Mouse (Mus musculus): ENCODE data around the gene Fgfr2.

Fgfr2 gene

GRCm38 (mm10) chr7:130309180-130309579 is 2814.0 kb downstream of the Fgfr2 start:
- TF ChIP-seq GATA4 (IDR thresholded peaks at IDR 0.05; ENCODE audit: insufficient replicate concordance, low read length) = no peak

GRCm38 (mm10) chr7:130307036-130307435 is 2816.1 kb downstream of the Fgfr2 start:
- TF ChIP-seq GATA4 (IDR thresholded peaks at IDR 0.05; ENCODE audit: insufficient replicate concordance, low read length) = no peak

GRCm38 (mm10) chr7:130304642-130305041 is 2818.5 kb downstream of the Fgfr2 start:
- TF ChIP-seq GATA4 (IDR thresholded peaks at IDR 0.05; ENCODE audit: insufficient replicate concordance, low read length) = no peak

GRCm38 (mm10) chr7:130303464-130303863 is 2819.7 kb downstream of the Fgfr2 start:
- no peak for TF ChIP-seq GATA4 (IDR thresholded peaks at IDR 0.05; ENCODE audit: insufficient replicate concordance, low read length)

GRCm38 (mm10) chr7:130300606-130301005 is 2822.5 kb downstream of the Fgfr2 start:
- no peak for TF ChIP-seq GATA4 (IDR thresholded peaks at IDR 0.05; ENCODE audit: insufficient replicate concordance, low read length)

- no peak for TF ChIP-seq GATA4 (IDR thresholded peaks at IDR 0.05; ENCODE audit: insufficient replicate concordance, low read length)
Observed at GRCm38 (mm10) chr7:130298926-130299594, 2824.1 kb downstream of the Fgfr2 start.

GRCm38 (mm10) chr7:130291179-130291578 is 2832.0 kb downstream of the Fgfr2 start:
- TF ChIP-seq GATA4 (IDR thresholded peaks at IDR 0.05; ENCODE audit: insufficient replicate concordance, low read length) = no peak

GRCm38 (mm10) chr7:130289428-130289790 is 2833.7 kb downstream of the Fgfr2 start:
- no peak for TF ChIP-seq GATA4 (IDR thresholded peaks at IDR 0.05; ENCODE audit: insufficient replicate concordance, low read length)

- TF ChIP-seq GATA4 (IDR thresholded peaks at IDR 0.05; ENCODE audit: insufficient replicate concordance, low read length) = no peak
Observed at GRCm38 (mm10) chr7:130288719-130289427, 2834.3 kb downstream of the Fgfr2 start.

GRCm38 (mm10) chr7:130288248-130288647 is 2834.9 kb downstream of the Fgfr2 start:
- TF ChIP-seq GATA4 (IDR thresholded peaks at IDR 0.05; ENCODE audit: insufficient replicate concordance, low read length) = no peak

- no peak for TF ChIP-seq GATA4 (IDR thresholded peaks at IDR 0.05; ENCODE audit: insufficient replicate concordance, low read length)
Observed at GRCm38 (mm10) chr7:130278738-130279705, 2844.1 kb downstream of the Fgfr2 start.

GRCm38 (mm10) chr7:130278000-130278737 is 2845.0 kb downstream of the Fgfr2 start:
- TF ChIP-seq GATA4 (IDR thresholded peaks at IDR 0.05; ENCODE audit: insufficient replicate concordance, low read length) = no peak

GRCm38 (mm10) chr7:130273265-130273664 is 2849.9 kb downstream of the Fgfr2 start:
- TF ChIP-seq GATA4 (IDR thresholded peaks at IDR 0.05; ENCODE audit: insufficient replicate concordance, low read length) = no peak

GRCm38 (mm10) chr7:130270807-130271206 is 2852.3 kb downstream of the Fgfr2 start:
- no peak for TF ChIP-seq GATA4 (IDR thresholded peaks at IDR 0.05; ENCODE audit: insufficient replicate concordance, low read length)
